Mouse (Mus musculus) midbrain, embryonic 11.5 days (tissue): ENCODE measurements at regions not wholly inside any gene's neighbourhood (a gene's known extent, or its start where the extent isn't known, plus 50 kb on each side); places are given as distances from the start of the nearest gene placed in this dataset.

Source experiments
- ATAC-seq: fragments of 200-750 bp; cut with Nextera tagmentation; 2 replicates; pipeline ENCODE4 v1.8.0; 2017; ENCODE audit warnings: moderate TSS enrichment, moderate library complexity; ENCODE audit not compliant: low FRiP score
- DNase-seq: peaks from one replicate; pipeline ENCODE4 v3.0.0; 2015; ENCODE audit warnings: low spot score; ENCODE audit errors: missing footprints
- H3K27ac ChIP-seq: fragments of 300-500 bp; sonication (generic); 2 replicates; pipeline ENCODE4 v1.5.1; 2014; ENCODE audit warnings: low read depth, low read length
- H3K27me3 ChIP-seq: fragments of 300-500 bp; sonication (generic); 2 replicates; pipeline ENCODE4 v1.6.1; 2014; ENCODE audit warnings: mild to moderate bottlenecking, low read length, moderate library complexity, mixed read lengths; ENCODE audit not compliant: control insufficient read depth, insufficient read depth
- H3K36me3 ChIP-seq: fragments of 300-500 bp; sonication (generic); 2 replicates; pipeline ENCODE4 v1.6.1; 2014; ENCODE audit warnings: mild to moderate bottlenecking, low read length, moderate library complexity, mixed read lengths; ENCODE audit not compliant: control insufficient read depth, insufficient read depth
- H3K4me1 ChIP-seq: fragments of 300-500 bp; sonication (generic); 2 replicates; pipeline ENCODE4 v1.6.1; 2014; ENCODE audit warnings: low read length; ENCODE audit not compliant: control insufficient read depth, insufficient read depth
- H3K4me2 ChIP-seq: fragments of 300-500 bp; sonication (generic); 2 replicates; pipeline ENCODE4 v1.6.1; 2014; ENCODE audit warnings: mild to moderate bottlenecking, moderate library complexity
- H3K4me3 ChIP-seq: fragments of 300-500 bp; sonication (generic); 2 replicates; pipeline ENCODE4 v1.5.1; 2014; ENCODE audit warnings: low read depth, low read length
- H3K9ac ChIP-seq: fragments of 300-500 bp; sonication (generic); 2 replicates; pipeline ENCODE4 v1.6.1; 2014; ENCODE audit warnings: low read length
- H3K9me3 ChIP-seq: fragments of 300-500 bp; sonication (generic); 2 replicates; pipeline ENCODE4 v1.6.1; 2016; ENCODE audit warnings: low read length; ENCODE audit not compliant: control insufficient read depth
- WGBS: fragments of 180-500 bp; shearing (Covaris S2); extraction: QIAGEN DNeasy Blood & Tissue Kit; methylation state at CpG from one replicate; pipeline ENCODE4 v1.1.7; 2014; 5-methylcytosine and 5-hydroxymethylcytosine counted together

DNA sequence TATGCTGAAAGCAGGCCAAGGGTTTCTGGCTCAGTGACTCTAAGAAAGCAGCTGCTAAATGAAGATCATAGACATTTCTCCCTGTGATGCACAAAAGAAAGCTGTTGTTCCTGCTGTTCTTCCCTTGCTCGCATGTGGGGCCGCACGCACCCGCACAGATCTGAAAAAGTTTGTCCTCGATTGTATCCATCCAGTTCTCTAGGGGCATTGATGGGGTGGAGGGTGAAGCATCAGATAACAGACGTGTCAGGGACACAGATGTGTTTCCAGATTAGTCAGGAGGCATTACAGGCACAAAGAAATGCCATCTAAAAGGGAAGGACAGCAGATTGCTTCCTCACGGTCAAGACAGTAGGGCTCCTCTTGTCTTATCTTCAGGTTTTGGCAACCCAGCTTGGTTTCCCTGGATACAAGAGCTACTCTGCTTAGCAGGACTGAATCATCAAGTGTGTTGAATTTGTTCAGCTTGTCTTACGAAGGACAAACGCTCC lies 2001.3 kb downstream of the Pcdh9 start:
- Histone ChIP-seq H3K4me3 (no peak overlapping the region), H3K9me3 (no peaks in the 10 kb centered on the region), H3K4me1 (no peaks in the 10 kb centered on the region), H3K27me3 (no peaks in the 10 kb centered on the region), H3K36me3 (no peaks in the 10 kb centered on the region), H3K4me2 (no peak overlapping the region), H3K27ac (no peak overlapping the region), H3K9ac (no peak overlapping the region)
- 69% methylated on average over 9 of the region's 9 CpGs for WGBS
- DNase-seq (no peak), ATAC-seq (no peak)

DNA sequence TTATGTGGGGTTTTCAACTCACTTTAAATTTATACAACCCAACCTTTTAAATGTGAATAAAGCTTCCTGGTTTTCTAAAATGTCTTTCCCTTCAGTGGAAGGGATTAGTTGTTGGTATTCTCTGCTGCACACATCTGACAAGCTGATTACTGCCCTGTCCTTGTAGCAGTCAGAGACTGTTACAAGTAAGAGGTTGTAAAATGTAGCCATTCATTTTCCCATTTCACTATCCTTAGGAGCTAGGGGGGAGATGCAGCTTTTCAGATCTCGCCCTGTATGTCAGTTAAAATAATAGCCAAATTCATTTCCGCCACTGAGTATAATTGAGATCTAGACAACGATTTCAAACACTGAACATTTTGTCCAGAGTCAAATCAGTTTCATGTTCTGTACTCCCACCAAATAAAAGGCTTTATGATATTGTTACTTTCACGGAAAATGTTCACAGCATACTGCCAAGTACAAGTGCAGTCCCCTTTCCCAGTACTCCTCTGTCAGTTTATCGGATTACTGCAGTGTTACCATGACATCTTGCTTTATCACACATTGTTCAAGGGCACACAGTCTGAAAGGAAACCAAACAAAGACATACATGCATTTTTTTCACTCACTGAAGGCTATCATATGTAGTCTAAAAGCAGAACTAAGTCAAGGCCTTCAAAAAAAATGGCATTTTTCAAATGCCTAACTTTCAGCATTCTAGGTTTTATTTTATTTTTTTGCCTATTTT lies 2024.4 kb downstream of the Pcdh9 start:
- WGBS = 39% methylated on average over 5 of the region's 5 CpGs
- Histone ChIP-seq H3K4me1 (0 out of 2 replicates have a peak, but pooled peaks cover 5% of the 10 kb centered on the region), H3K9ac (no peak overlapping the region), H3K27me3 (no peaks in the 10 kb centered on the region), H3K27ac (no peak overlapping the region), H3K4me2 (no peak overlapping the region), H3K36me3 (no peaks in the 10 kb centered on the region), H3K4me3 (no peak overlapping the region), H3K9me3 (no peaks in the 10 kb centered on the region)
- DNase-seq (peak; percentile 89), ATAC-seq (peak; percentile 96)

DNA sequence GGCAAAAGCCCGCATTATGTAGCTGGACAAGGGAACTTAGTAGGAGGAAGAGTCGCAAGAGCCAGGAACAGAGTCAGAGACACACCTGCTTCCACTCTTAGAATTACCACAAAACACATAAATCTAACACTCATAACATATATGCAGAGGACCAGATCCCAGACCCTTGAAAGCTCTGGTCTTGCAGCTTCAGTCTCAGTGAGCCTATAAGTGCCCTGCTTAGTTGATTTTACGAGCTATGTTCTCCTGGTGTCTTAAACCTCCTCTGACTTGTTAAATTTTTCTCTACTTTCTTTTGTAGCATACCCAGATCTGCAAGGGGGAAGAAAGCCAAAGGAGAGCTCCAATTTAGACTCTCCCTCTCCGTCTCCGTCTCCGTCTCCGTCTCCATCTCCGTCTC lies 2038.2 kb downstream of the Pcdh9 start:
- ATAC-seq = no peak
- no peaks in the 10 kb centered on the region for H3K4me1 ChIP-seq
- H3K27ac ChIP-seq = no peak overlapping the region
- WGBS = 90% methylated on average over 8 of the region's 8 CpGs
- no peak overlapping the region for H3K4me3 ChIP-seq
- DNase-seq = no peak
- H3K36me3 ChIP-seq = no peaks in the 10 kb centered on the region
- H3K9me3 ChIP-seq = no peaks in the 10 kb centered on the region
- no peaks in the 10 kb centered on the region for H3K27me3 ChIP-seq
- H3K4me2 ChIP-seq = no peak overlapping the region
- no peak overlapping the region for H3K9ac ChIP-seq
